Mouse (Mus musculus) olfactory bulb, adult 2 months (tissue): ENCODE data around the gene Jpt2.

Experiments used
- CTCF ChIP-seq: fragments of 200-500 bp; IDR thresholded peaks from 2 replicates; pipeline ENCODE4 v1.5.1; 2012; ENCODE audit warnings: low read depth, mild to moderate bottlenecking, low read length, moderate library complexity; ENCODE audit not compliant: insufficient read depth
- POLR2A ChIP-seq: fragments of 200-500 bp; IDR thresholded peaks from 2 replicates; pipeline ENCODE4 v1.6.1; 2012; ENCODE audit warnings: mild to moderate bottlenecking, low read depth, low read length, moderate library complexity; ENCODE audit not compliant: insufficient read depth

GRCm38 (mm10) chr17:24892785-24893184 is 67.7 kb downstream of the Jpt2 start:
- TF ChIP-seq POLR2A (no peak), CTCF (no peak)
